In genomic region chr16:29209605-29210411, GRCm38 (mm10) we compare ENCODE assay signal across 8 mouse cellular contexts. TPM values are rescaled to one million over a fixed set of nuclear protein-coding genes. Genes with fewer than 3 reads are reported as not detected.
A peak's percentile ranks its signal among the peaks of the same experiment; 100 is the strongest.
DNase-seq lines count a peak whose midpoint lies in the region; ATAC-seq and TF ChIP-seq lines count a peak whose summit lies in the region.

Hrasls (plus strand) TSS chr16:29209695.

- H3K9ac ChIP-seq in embryonic facial prominence, embryonic 11.5 days (replicated peaks; ENCODE audit: low read length) = peak within 1 kb of the TSS; percentile 67
- H3K9ac ChIP-seq in heart, adult 2 months (ENCODE audit: low read depth, low read length) = peak within 1 kb of the TSS; percentile 62
- peak within 1 kb of the TSS; percentile 52 for H3K9ac ChIP-seq in limb, embryonic 11.5 days (ENCODE audit: low read length)
- peak within 1 kb of the TSS; percentile 55 for H3K9ac ChIP-seq in neural tube, embryonic 12.5 days

- no peak for TF ChIP-seq POLR2A in heart, adult 2 months (IDR thresholded peaks at IDR 0.05; ENCODE audit: insufficient read depth, low read depth, low read length)

- WGBS in embryonic facial prominence, embryonic 11.5 days = 3% methylated on average over 39 of the region's 39 CpGs
- WGBS in heart, adult 2 months = 3% methylated on average over 39 of the region's 39 CpGs
- WGBS in limb, embryonic 11.5 days = 1% methylated on average over 38 of the region's 39 CpGs
- WGBS in neural tube, embryonic 12.5 days = 2% methylated on average over 39 of the region's 39 CpGs

- no peaks in the 10 kb centered on the region for H3K79me2 ChIP-seq in heart, adult 2 months (replicated peaks; ENCODE audit: control insufficient read depth, insufficient read depth, low read length)

- peak within 1 kb of the TSS; percentile 45 for H3K4me3 ChIP-seq in embryonic facial prominence, embryonic 11.5 days (ENCODE audit: low read depth, low read length)
- H3K4me3 ChIP-seq in heart, adult 2 months = peak within 1 kb of the TSS; percentile 48
- peak within 1 kb of the TSS; percentile 38 for H3K4me3 ChIP-seq in limb, embryonic 11.5 days (ENCODE audit: low read depth, low read length)
- peak within 1 kb of the TSS; percentile 45 for H3K4me3 ChIP-seq in neural tube, embryonic 12.5 days

- H3K27me3 ChIP-seq in embryonic facial prominence, embryonic 11.5 days (ENCODE audit: control insufficient read depth, insufficient read depth, low read length) = no peaks in the 10 kb centered on the region
- no peaks in the 10 kb centered on the region for H3K27me3 ChIP-seq in heart, adult 2 months (ENCODE audit: control insufficient read depth, insufficient read depth, low read length)
- H3K27me3 ChIP-seq in limb, embryonic 11.5 days (ENCODE audit: control insufficient read depth, insufficient read depth, low read length) = peaks cover 11% of the 10 kb centered on the region; the same call in 1 of the 2 replicates
- H3K27me3 ChIP-seq in neural tube, embryonic 12.5 days (replicated peaks) = 0 out of 2 replicates have a peak, but pooled peaks cover 4% of the 10 kb centered on the region

- H3K4me1 ChIP-seq in embryonic facial prominence, embryonic 11.5 days (ENCODE audit: control insufficient read depth, insufficient read depth, low read length) = no peaks in the 10 kb centered on the region
- H3K4me1 ChIP-seq in heart, adult 2 months (ENCODE audit: control insufficient read depth, insufficient read depth, low read length) = peaks cover 1% of the 10 kb centered on the region; the same call in 1 of the 2 replicates
- H3K4me1 ChIP-seq in limb, embryonic 11.5 days (ENCODE audit: control insufficient read depth, insufficient read depth, low read length) = 0 out of 2 replicates have a peak, but pooled peaks cover 2% of the 10 kb centered on the region
- H3K4me1 ChIP-seq in neural tube, embryonic 12.5 days = peaks cover 11% of the 10 kb centered on the region

- intact Hi-C loops in heart, adult 2 months (cut with DNase I) = loop anchor here (2.0 kb wide), 1 partner anchor 211 kb away; no protein-coding TSS in a partner anchor

- peak within 1 kb of the TSS; percentile 94 for H3K4me2 ChIP-seq in embryonic facial prominence, embryonic 11.5 days (ENCODE audit: low read depth, low read length)
- H3K4me2 ChIP-seq in limb, embryonic 11.5 days (ENCODE audit: low read depth, severe bottlenecking) = peak within 1 kb of the TSS; percentile 90
- H3K4me2 ChIP-seq in neural tube, embryonic 12.5 days (replicated peaks) = peak within 1 kb of the TSS; percentile 90

- ATAC-seq in embryonic facial prominence, embryonic 11.5 days (replicated peaks; ENCODE audit: insufficient number of reproducible peaks, low FRiP score, low TSS enrichment, low read depth) = peak; percentile 77
- peak; percentile 75 for ATAC-seq in limb, embryonic 11.5 days (ENCODE audit: insufficient number of reproducible peaks, low FRiP score, low TSS enrichment, low read depth)
- peak; percentile 65 for ATAC-seq in neural tube, embryonic 12.5 days (ENCODE audit: low FRiP score, low read depth)

- no peaks in the 10 kb centered on the region for H3K36me3 ChIP-seq in embryonic facial prominence, embryonic 11.5 days (replicated peaks; ENCODE audit: control insufficient read depth, insufficient read depth, low read depth, low read length)
- H3K36me3 ChIP-seq in heart, adult 2 months (ENCODE audit: control insufficient read depth, insufficient read depth, low read length) = no peaks in the 10 kb centered on the region
- H3K36me3 ChIP-seq in limb, embryonic 11.5 days (ENCODE audit: control insufficient read depth, insufficient read depth, low read length) = no peaks in the 10 kb centered on the region
- no peaks in the 10 kb centered on the region for H3K36me3 ChIP-seq in neural tube, embryonic 12.5 days

- TF ChIP-seq CTCF in heart, adult 2 months (IDR thresholded peaks at IDR 0.05) = no peak

- no peaks in the 10 kb centered on the region for H3K9me3 ChIP-seq in embryonic facial prominence, embryonic 11.5 days (replicated peaks; ENCODE audit: control insufficient read depth, low read length)
- no peaks in the 10 kb centered on the region for H3K9me3 ChIP-seq in limb, embryonic 11.5 days (ENCODE audit: control insufficient read depth, low read length)
- no peaks in the 10 kb centered on the region for H3K9me3 ChIP-seq in neural tube, embryonic 12.5 days

- no peak within 1 kb of the TSS for H3K27ac ChIP-seq in embryonic facial prominence, embryonic 11.5 days (replicated peaks; ENCODE audit: low read depth, low read length)
- H3K27ac ChIP-seq in heart, adult 2 months = peak within 1 kb of the TSS; percentile 88
- H3K27ac ChIP-seq in limb, embryonic 11.5 days (replicated peaks; ENCODE audit: low read depth, low read length) = no peak within 1 kb of the TSS
- H3K27ac ChIP-seq in neural tube, embryonic 12.5 days = no peak within 1 kb of the TSS

- TF ChIP-seq EP300 in heart, adult 2 months (IDR thresholded peaks at IDR 0.05; ENCODE audit: insufficient read depth, low read depth, low read length) = no peak

- DNase-seq in left cerebral cortex, adult 18-20 months (ENCODE audit: low spot score in 2 of 2) = peak; percentile 35 to 59
- no peak for DNase-seq in left cerebral cortex, adult 11 months (ENCODE audit: low spot score)
- peak; percentile 61 for DNase-seq in embryonic facial prominence, embryonic 11.5 days (ENCODE audit: low spot score)
- DNase-seq in heart, adult 2 months = peak; percentile 61 to 65
- peak; percentile 25 for DNase-seq in kidney, adult 18-20 months
- DNase-seq in limb, embryonic 11.5 days (ENCODE audit: low spot score) = peak; percentile 75
- peak; percentile 55 for DNase-seq in yolk sac, embryonic 10.5 days (ENCODE audit: low spot score)

RNA-seq across cellular contexts. Expression of gene Hrasls, which starts in this region (rescaled TPM):
- total RNA-seq in left cerebral cortex, adult 18-20 months (2021) = 10 to 100 TPM; 31.4 to 39.0 TPM
- 1.4 and 1.9 TPM in 2 replicates for polyA plus RNA-seq in embryonic facial prominence, embryonic 11.5 days (2014; fragmentation: Nextera tagmentation; extraction: Ambion mirVana)
- 10 to 100 TPM; 29.8 to 34.3 TPM for total RNA-seq in heart, adult 2 months (2021)
- polyA plus RNA-seq in heart, adult 2 months (2012; rRNA removed) = 29.6 and 38.0 TPM in 2 replicates
- 0.33 and 0.60 TPM in 2 replicates for polyA plus RNA-seq in limb, embryonic 11.5 days (2014; fragmentation: Nextera tagmentation; extraction: Ambion mirVana)
- 0.87 and 1.9 TPM in 2 replicates for polyA plus RNA-seq in neural tube, embryonic 12.5 days (2016; fragmentation: Nextera tagmentation; extraction: Ambion mirVana)

Comparison
In these comparisons a context has a peak if more than half of its experiments do, and no peak if none do; other contexts are left out.
1. RNA of gene Hrasls (polyA plus RNA-seq): 29.6 to 38.0 TPM in heart, adult 2 months; 1.4 to 1.9 TPM in embryonic facial prominence, embryonic 11.5 days, 0.87 to 1.9 TPM in neural tube, embryonic 12.5 days and 0.33 to 0.60 TPM in limb, embryonic 11.5 days; every median in the first group is over 10 times any median in the second.
2. Peak in DNase-seq, ATAC-seq, H3K4me3 ChIP-seq, H3K9ac ChIP-seq and H3K4me2 ChIP-seq in limb, embryonic 11.5 days; RNA of the gene not detected or under 1 TPM.
3. Peak in every context shown above with its lines, with median percentiles within 50 percentile points of each other: ATAC-seq, H3K4me2 ChIP-seq, H3K4me3 ChIP-seq and H3K9ac ChIP-seq.